Mouse (Mus musculus): ENCODE measurements around the gene Olfr834.

Gene Olfr834

GRCm38 (mm10) chr9:18987690-18988089 is at the start of gene Olfr834:
Olfr834 (plus strand) TSS chr9:18987990.
- no peak for DNase-seq (ENCODE audit: extremely low spot score, low read depth, low spot score)

GRCm38 (mm10) chr9:18962021-18962420 is 25.8 kb upstream of the Olfr834 start:
- DNase-seq (ENCODE audit: extremely low spot score, low read depth, low spot score) = no peak

- DNase-seq (ENCODE audit: extremely low spot score, low read depth, low spot score) = no peak
These were observed 44.6 kb downstream of the Olfr834 start, which contains the start of gene Olfr835 for GRCm38 (mm10) chr9:19032435-19032834. Olfr835 (plus strand) TSS chr9:19032735.
